Mouse (Mus musculus): ENCODE results near the gene Themis3.

DNA sequence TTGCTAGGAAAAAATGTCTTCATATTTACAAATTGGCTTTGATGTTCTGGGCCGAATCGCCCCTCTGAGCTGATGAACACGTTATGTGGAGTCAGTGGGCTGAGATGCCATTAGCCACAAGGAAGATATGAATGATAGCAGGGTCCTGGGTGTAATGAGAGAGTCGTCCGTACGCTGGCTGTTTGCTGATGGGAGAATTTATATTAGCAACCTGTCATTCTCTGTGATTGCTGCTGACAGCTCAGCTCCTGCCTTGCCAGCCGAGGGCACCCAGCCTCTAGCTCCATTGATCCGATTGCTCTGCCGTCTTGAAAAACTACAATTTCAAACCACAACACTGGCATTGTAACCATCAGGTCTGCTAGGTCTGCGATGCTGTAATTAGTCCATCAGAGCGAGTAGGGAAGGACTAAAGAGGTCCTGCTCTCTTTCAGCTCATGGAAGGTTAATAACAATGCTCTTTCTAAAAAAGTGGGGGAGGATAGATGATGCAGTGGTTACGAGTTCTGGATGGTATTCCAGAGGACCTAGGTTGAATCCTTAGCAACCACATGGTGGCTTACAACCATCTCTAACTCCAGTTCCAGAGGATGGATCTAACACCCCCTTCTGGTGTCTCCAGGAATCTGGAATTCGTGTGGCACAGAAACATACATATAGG lies 25.7 kb upstream of the Themis3 start:
- no peak for TF ChIP-seq POLR2A (IDR thresholded peaks at IDR 0.05; ENCODE audit: insufficient read length, low read depth)
- no peak for TF ChIP-seq POLR2AphosphoS2 (IDR thresholded peaks at IDR 0.05; ENCODE audit: insufficient read length, low read depth)
- no peak for TF ChIP-seq MYOD1 (IDR thresholded peaks at IDR 0.05; ENCODE audit: control insufficient read depth in 1 of 3, insufficient read length in 2 of 3, low read depth in 2 of 3)
- TF ChIP-seq MYOG (IDR thresholded peaks at IDR 0.05; ENCODE audit: control insufficient read depth in 1 of 3, insufficient read depth in 1 of 3, insufficient read length in 2 of 3, low read depth in 2 of 3), result no peak
- TF ChIP-seq TCF12 (IDR thresholded peaks at IDR 0.05; ENCODE audit: insufficient read depth, poor library complexity, severe bottlenecking), result no peak
- no peak for TF ChIP-seq USF1 (IDR thresholded peaks at IDR 0.05; ENCODE audit: low read depth)
- no peak for TF ChIP-seq MAX (IDR thresholded peaks at IDR 0.05; ENCODE audit: low read depth)
- no peak for TF ChIP-seq CEBPB (IDR thresholded peaks at IDR 0.05; ENCODE audit: insufficient read depth, poor library complexity, severe bottlenecking)
- TF ChIP-seq E2F4 (IDR thresholded peaks at IDR 0.05; ENCODE audit: insufficient read depth), result no peak
- no peak for TF ChIP-seq TCF3 (IDR thresholded peaks at IDR 0.05; ENCODE audit: insufficient read length, low read depth)
